Mouse (Mus musculus): ENCODE results near the gene Snrpd2. TPM values are rescaled to one million over a fixed set of nuclear protein-coding genes. Genes with fewer than 3 reads are reported as not detected.

Snrpd2 gene
- polyA plus RNA-seq, 1 experiment from 2014 or later = 47.9 TPM

GRCm38 (mm10) chr7:19155825-19156475 is 6.4 kb downstream of the Snrpd2 start:
- peaks cover 16% of the 10 kb centered on the region for H3K27me3 ChIP-seq (ENCODE audit: control insufficient read depth, insufficient read depth, low read depth, low read length)
- H3K27ac ChIP-seq (ENCODE audit: low read length) = no peak overlapping the region
- no peak overlapping the region for H3K4me3 ChIP-seq (ENCODE audit: low read depth, low read length)
- WGBS (ENCODE audit: insufficient replicate concordance) = 51% methylated on average over 13 of the region's 13 CpGs
- peaks cover 6% of the 10 kb centered on the region; the same call in 1 of the 2 replicates for H3K36me3 ChIP-seq (ENCODE audit: control insufficient read depth, insufficient read depth)
- H3K9me3 ChIP-seq (replicated peaks; ENCODE audit: control insufficient read depth, low read length) = no peaks in the 10 kb centered on the region
- no peak overlapping the region for H3K9ac ChIP-seq (ENCODE audit: low read depth, low read length)
- no peak for ATAC-seq (ENCODE audit: low read depth)
- no peak overlapping the region for H3K4me2 ChIP-seq (ENCODE audit: low read depth, low read length)
- H3K4me1 ChIP-seq (ENCODE audit: control insufficient read depth, low read depth, low read length) = peaks cover 15% of the 10 kb centered on the region

- H3K36me3 ChIP-seq (ENCODE audit: control insufficient read depth, insufficient read depth) = peaks cover 6% of the 10 kb centered on the region; the same call in 1 of the 2 replicates
- H3K27ac ChIP-seq (ENCODE audit: low read length) = no peak overlapping the region
- ATAC-seq (ENCODE audit: low read depth) = peak; percentile 67
- peaks cover 16% of the 10 kb centered on the region for H3K27me3 ChIP-seq (ENCODE audit: control insufficient read depth, insufficient read depth, low read depth, low read length)
- H3K9ac ChIP-seq (ENCODE audit: low read depth, low read length) = no peak overlapping the region; the same call in 1 of the 2 replicates
- H3K9me3 ChIP-seq (replicated peaks; ENCODE audit: control insufficient read depth, low read length) = no peaks in the 10 kb centered on the region
- 4% methylated on average over 30 of the region's 30 CpGs for WGBS (ENCODE audit: insufficient replicate concordance)
- peak overlapping the region; percentile 19; the same call in 1 of the 2 replicates for H3K4me2 ChIP-seq (ENCODE audit: low read depth, low read length)
- H3K4me3 ChIP-seq (ENCODE audit: low read depth, low read length) = no peak overlapping the region
- peaks cover 15% of the 10 kb centered on the region for H3K4me1 ChIP-seq (ENCODE audit: control insufficient read depth, low read depth, low read length)
Measured at GRCm38 (mm10) chr7:19157160-19157800, 7.8 kb downstream of the Snrpd2 start.

- Histone ChIP-seq H3K9me3 (replicated peaks; ENCODE audit: control insufficient read depth, low read length) (no peaks in the 10 kb centered on the region), H3K9ac (ENCODE audit: low read depth, low read length) (no peak overlapping the region), H3K27ac (ENCODE audit: low read length) (no peak overlapping the region), H3K27me3 (ENCODE audit: control insufficient read depth, insufficient read depth, low read depth, low read length) (peaks cover 21% of the 10 kb centered on the region), H3K36me3 (ENCODE audit: control insufficient read depth, insufficient read depth) (peaks cover 3% of the 10 kb centered on the region; the same call in 1 of the 2 replicates), H3K4me3 (ENCODE audit: low read depth, low read length) (no peak overlapping the region), H3K4me1 (ENCODE audit: control insufficient read depth, low read depth, low read length) (peaks cover 15% of the 10 kb centered on the region), H3K4me2 (ENCODE audit: low read depth, low read length) (no peak overlapping the region)
- 55% methylated on average over 11 of the region's 11 CpGs for WGBS (ENCODE audit: insufficient replicate concordance)
- no peak for ATAC-seq (ENCODE audit: low read depth)
Measured at GRCm38 (mm10) chr7:19158601-19159000, 9.1 kb downstream of the Snrpd2 start.

DNA sequence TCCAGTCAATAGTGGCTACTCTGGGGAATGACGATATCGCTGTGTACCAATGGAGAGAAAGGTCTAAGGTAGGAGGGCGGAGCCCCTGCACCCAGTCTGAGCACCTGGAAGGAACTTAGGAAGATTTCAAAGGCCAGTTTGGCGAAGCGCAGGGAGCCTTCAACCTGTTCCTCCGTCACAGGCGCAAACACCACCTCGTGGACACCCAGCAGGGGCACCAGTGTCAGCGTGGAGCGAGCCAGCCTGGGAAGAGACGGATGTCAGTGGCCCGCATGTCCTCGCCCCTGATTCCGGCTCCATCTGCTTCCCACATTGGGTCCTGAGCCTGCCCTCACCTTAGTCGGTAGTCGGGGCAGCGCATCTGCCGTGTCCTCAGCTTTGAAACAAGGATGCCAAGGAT is 9.9 kb downstream of the Snrpd2 start:
- Histone ChIP-seq H3K4me3 (ENCODE audit: low read depth, low read length) (no peak overlapping the region), H3K27ac (ENCODE audit: low read length) (no peak overlapping the region), H3K9ac (ENCODE audit: low read depth, low read length) (no peak overlapping the region), H3K36me3 (ENCODE audit: control insufficient read depth, insufficient read depth) (no peaks in the 10 kb centered on the region), H3K4me1 (ENCODE audit: control insufficient read depth, low read depth, low read length) (peaks cover 23% of the 10 kb centered on the region), H3K27me3 (ENCODE audit: control insufficient read depth, insufficient read depth, low read depth, low read length) (peaks cover 29% of the 10 kb centered on the region), H3K4me2 (ENCODE audit: low read depth, low read length) (no peak overlapping the region), H3K9me3 (replicated peaks; ENCODE audit: control insufficient read depth, low read length) (no peaks in the 10 kb centered on the region)
- no peak for ATAC-seq (ENCODE audit: low read depth)
- WGBS (ENCODE audit: insufficient replicate concordance) = 17% methylated on average over 18 of the region's 18 CpGs

DNA sequence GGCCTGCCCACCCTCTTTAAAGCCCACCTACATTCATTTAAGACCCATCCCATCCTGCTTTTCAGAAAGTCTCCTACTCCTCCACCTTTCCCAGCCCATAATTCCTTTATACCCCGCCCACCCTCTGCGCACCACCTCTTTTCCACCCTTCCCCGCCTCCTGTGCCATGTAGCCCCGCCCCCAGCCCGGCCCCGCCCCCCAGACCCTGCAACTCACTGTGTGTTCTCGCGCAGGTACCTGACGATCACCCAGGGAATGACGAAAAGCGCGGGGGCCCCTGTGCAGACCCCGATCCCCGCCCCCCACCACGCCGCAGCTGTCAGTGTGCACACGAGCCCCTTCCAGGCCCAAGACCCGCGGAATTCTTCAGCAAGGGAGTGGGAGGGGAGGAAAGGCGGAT is 10.6 kb downstream of the Snrpd2 start:
- H3K4me3 ChIP-seq (ENCODE audit: low read depth, low read length) = peak overlapping the region; percentile 41
- peak; percentile 47 for ATAC-seq (ENCODE audit: low read depth)
- no peak overlapping the region for H3K9ac ChIP-seq (ENCODE audit: low read depth, low read length)
- peaks cover 35% of the 10 kb centered on the region for H3K27me3 ChIP-seq (ENCODE audit: control insufficient read depth, insufficient read depth, low read depth, low read length)
- no peaks in the 10 kb centered on the region for H3K9me3 ChIP-seq (replicated peaks; ENCODE audit: control insufficient read depth, low read length)
- WGBS (ENCODE audit: insufficient replicate concordance) = under 1% methylated on average over 20 of the region's 20 CpGs
- no peaks in the 10 kb centered on the region for H3K36me3 ChIP-seq (ENCODE audit: control insufficient read depth, insufficient read depth)
- peaks cover 30% of the 10 kb centered on the region for H3K4me1 ChIP-seq (ENCODE audit: control insufficient read depth, low read depth, low read length)
- H3K4me2 ChIP-seq (ENCODE audit: low read depth, low read length) = peak overlapping the region; percentile 68
- H3K27ac ChIP-seq (ENCODE audit: low read length) = no peak overlapping the region

DNA sequence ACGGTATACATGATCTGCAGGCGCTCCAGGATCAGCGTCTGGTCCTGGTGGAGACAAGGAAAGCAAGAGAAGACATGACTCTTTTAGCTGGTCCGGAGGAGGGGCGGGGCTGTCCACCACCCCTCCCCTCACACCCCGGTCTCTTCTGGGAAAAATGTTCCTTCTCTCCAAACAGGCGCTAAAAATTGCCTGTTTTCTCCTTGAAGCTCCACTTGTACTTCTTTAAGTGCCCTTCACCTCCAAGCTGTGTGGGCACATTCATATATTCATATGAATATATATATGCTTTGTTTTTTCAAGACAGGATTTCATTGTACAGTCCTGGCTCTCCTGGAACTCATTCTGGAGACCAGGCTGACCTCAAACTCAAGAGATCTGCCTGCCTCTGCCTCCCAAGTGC is 13.4 kb downstream of the Snrpd2 start:
- no peak for ATAC-seq (ENCODE audit: low read depth)
- H3K36me3 ChIP-seq (ENCODE audit: control insufficient read depth, insufficient read depth) = no peaks in the 10 kb centered on the region
- no peaks in the 10 kb centered on the region for H3K9me3 ChIP-seq (replicated peaks; ENCODE audit: control insufficient read depth, low read length)
- WGBS (ENCODE audit: insufficient replicate concordance) = 66% methylated on average over 7 of the region's 7 CpGs
- no peak overlapping the region for H3K4me3 ChIP-seq (ENCODE audit: low read depth, low read length)
- H3K27me3 ChIP-seq (ENCODE audit: control insufficient read depth, insufficient read depth, low read depth, low read length) = peaks cover 40% of the 10 kb centered on the region
- peaks cover 29% of the 10 kb centered on the region for H3K4me1 ChIP-seq (ENCODE audit: control insufficient read depth, low read depth, low read length)
- no peak overlapping the region for H3K4me2 ChIP-seq (ENCODE audit: low read depth, low read length)
- H3K27ac ChIP-seq (ENCODE audit: low read length) = no peak overlapping the region
- H3K9ac ChIP-seq (ENCODE audit: low read depth, low read length) = no peak overlapping the region

- no peak for ATAC-seq (ENCODE audit: low read depth)
- H3K4me3 ChIP-seq (ENCODE audit: low read depth, low read length) = no peak overlapping the region
- H3K9ac ChIP-seq (ENCODE audit: low read depth, low read length) = no peak overlapping the region
- H3K4me1 ChIP-seq (ENCODE audit: control insufficient read depth, low read depth, low read length) = peaks cover 29% of the 10 kb centered on the region
- no peaks in the 10 kb centered on the region for H3K36me3 ChIP-seq (ENCODE audit: control insufficient read depth, insufficient read depth)
- no peak overlapping the region for H3K4me2 ChIP-seq (ENCODE audit: low read depth, low read length)
- H3K27ac ChIP-seq (ENCODE audit: low read length) = no peak overlapping the region
- WGBS (ENCODE audit: insufficient replicate concordance) = 24% methylated on average over 12 of the region's 12 CpGs
- no peaks in the 10 kb centered on the region for H3K9me3 ChIP-seq (replicated peaks; ENCODE audit: control insufficient read depth, low read length)
- H3K27me3 ChIP-seq (ENCODE audit: control insufficient read depth, insufficient read depth, low read depth, low read length) = peaks cover 40% of the 10 kb centered on the region
Measured at GRCm38 (mm10) chr7:19163752-19164151, 14.2 kb downstream of the Snrpd2 start.

DNA sequence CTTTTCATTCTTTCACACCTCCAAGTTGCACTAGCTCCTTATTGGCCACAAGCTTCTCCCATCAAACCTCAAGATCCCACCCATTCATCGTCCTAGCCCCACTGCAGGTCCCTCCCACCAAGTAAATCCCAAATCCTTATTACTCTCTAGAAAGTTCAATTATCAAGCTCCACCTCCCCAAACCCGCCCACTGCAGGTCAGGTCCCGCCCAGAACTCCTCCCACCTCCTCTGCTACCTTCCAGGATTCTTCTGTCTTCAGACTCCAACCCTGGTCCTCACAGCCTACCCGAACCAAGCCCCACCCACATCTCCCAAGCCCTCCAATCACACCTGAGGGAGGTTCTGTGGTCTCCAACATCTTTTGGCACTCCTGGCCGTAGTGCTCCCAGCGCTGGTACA is 14.7 kb downstream of the Snrpd2 start:
- H3K36me3 ChIP-seq (ENCODE audit: control insufficient read depth, insufficient read depth) = no peaks in the 10 kb centered on the region
- H3K9ac ChIP-seq (ENCODE audit: low read depth, low read length) = no peak overlapping the region
- 0 out of 2 replicates have a peak, but pooled peaks have one; percentile 15 for ATAC-seq (ENCODE audit: low read depth)
- WGBS (ENCODE audit: insufficient replicate concordance) = 3% methylated on average over 6 of the region's 6 CpGs
- no peak overlapping the region for H3K4me3 ChIP-seq (ENCODE audit: low read depth, low read length)
- H3K27me3 ChIP-seq (ENCODE audit: control insufficient read depth, insufficient read depth, low read depth, low read length) = peaks cover 39% of the 10 kb centered on the region
- H3K27ac ChIP-seq (ENCODE audit: low read length) = no peak overlapping the region
- no peaks in the 10 kb centered on the region for H3K9me3 ChIP-seq (replicated peaks; ENCODE audit: control insufficient read depth, low read length)
- peaks cover 29% of the 10 kb centered on the region for H3K4me1 ChIP-seq (ENCODE audit: control insufficient read depth, low read depth, low read length)
- H3K4me2 ChIP-seq (ENCODE audit: low read depth, low read length) = no peak overlapping the region

DNA sequence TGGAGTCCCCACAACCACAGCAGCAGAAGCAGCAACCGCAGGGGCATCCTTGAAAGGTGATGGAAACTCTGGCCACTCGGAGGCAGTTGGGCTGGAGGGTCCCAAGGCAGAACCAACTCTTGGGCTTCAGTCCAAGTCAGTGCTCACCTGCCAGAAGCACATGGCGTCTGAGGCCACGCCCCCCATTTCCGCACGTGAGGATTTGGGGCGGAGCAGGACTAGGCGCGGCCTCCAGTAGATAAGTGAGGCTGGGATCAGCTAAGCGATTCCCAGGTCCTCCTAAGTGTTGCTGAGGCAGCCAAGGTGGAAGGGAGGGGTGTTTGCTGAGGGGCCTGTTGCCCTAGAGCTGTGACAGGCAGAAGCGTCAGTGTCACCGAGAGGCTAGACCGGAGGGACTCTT is 15.5 kb downstream of the Snrpd2 start:
- Histone ChIP-seq H3K27ac (ENCODE audit: low read length) (no peak overlapping the region), H3K4me1 (ENCODE audit: control insufficient read depth, low read depth, low read length) (peaks cover 27% of the 10 kb centered on the region), H3K4me2 (ENCODE audit: low read depth, low read length) (peak overlapping the region; percentile 39), H3K4me3 (ENCODE audit: low read depth, low read length) (no peak overlapping the region), H3K9ac (ENCODE audit: low read depth, low read length) (no peak overlapping the region), H3K9me3 (replicated peaks; ENCODE audit: control insufficient read depth, low read length) (no peaks in the 10 kb centered on the region), H3K27me3 (ENCODE audit: control insufficient read depth, insufficient read depth, low read depth, low read length) (peaks cover 31% of the 10 kb centered on the region), H3K36me3 (ENCODE audit: control insufficient read depth, insufficient read depth) (no peaks in the 10 kb centered on the region)
- 3% methylated on average over 13 of the region's 13 CpGs for WGBS (ENCODE audit: insufficient replicate concordance)
- peak; percentile 41 for ATAC-seq (ENCODE audit: low read depth)

Data from liver, embryonic 16.5 days (tissue).